Mouse (Mus musculus) natural killer cell, adult 2 months (primary cell): ENCODE results near the gene Nifk.

Source experiments
- DNase-seq, 2 experiments: peaks; one replicate each; pipeline ENCODE4 v3.0.0; 2022; ENCODE audit warnings: low spot score in 2 of 2

Nifk gene

DNA sequence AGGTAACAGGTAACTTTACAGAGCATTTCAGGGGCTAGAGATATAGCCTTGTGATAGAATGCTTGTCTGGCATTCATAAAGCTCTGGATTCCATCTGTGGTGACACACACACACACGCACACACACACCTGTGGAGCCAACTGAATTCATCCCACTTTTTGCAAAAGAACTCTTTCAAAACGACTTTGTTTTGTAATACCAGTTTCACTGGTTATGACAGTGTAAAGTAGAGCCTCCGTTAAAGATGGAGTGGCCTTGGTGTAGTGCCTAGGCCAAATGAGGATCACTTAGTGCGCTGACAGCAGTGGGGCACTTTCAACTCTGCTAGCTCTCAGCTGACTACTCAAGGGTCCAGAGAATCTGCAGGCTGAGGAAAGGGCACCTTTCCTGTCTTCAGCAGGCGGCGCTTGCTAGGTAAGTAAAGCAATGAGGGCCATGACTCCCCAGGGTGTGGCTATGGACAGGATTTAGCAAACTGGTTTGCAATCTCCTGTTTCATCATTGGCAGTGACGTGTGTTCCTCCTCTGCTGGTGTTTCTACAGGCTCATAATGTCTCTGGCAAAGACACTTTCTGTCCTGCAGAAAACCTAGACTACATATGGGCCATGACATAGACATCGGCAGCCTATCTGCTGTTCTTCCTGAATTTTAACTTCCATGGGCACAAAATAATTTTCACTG lies 58.6 kb downstream of the Nifk start:
- no peak for DNase-seq
